Mouse (Mus musculus): ENCODE data around the gene Mrpl33. TPM values are rescaled to one million over a fixed set of nuclear protein-coding genes. Genes with fewer than 3 reads are reported as not detected.
A peak's percentile ranks its signal among the peaks of the same experiment; 100 is the strongest.

Mrpl33 gene
- polyA plus RNA-seq, 1 experiment, result 81.9 TPM

DNA sequence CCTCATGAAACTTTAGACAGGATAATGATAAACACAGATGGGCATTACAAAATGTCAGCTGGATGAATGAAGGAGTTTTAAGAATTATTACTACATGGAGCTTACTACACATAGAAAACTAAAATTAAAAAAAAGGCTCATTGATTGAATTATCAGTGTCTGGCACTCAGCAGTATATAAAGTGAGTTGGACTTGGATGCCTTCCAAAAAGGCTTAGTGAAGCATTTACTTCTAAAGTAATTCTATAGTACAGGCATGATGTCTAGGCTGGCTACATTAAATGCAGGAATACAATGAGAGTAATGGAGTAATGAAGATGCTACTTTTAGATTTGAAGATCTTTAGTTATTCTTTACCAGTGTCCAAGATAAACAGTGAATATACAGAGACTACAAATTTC, 96.5 kb downstream of the Mrpl33 start:
- Histone ChIP-seq H3K4me3 (replicated peaks; ENCODE audit: insufficient read depth, low read depth, low read length) (no peak overlapping the region), H3K4me1 (ENCODE audit: control insufficient read depth, insufficient read depth, low read length) (no peaks in the 10 kb centered on the region; the same call in 1 of the 2 replicates)
- TF ChIP-seq POLR2A (IDR thresholded peaks at IDR 0.05; ENCODE audit: borderline replicate concordance, insufficient read depth, low read length), result no peak
- no peak for TF ChIP-seq CTCF (IDR thresholded peaks at IDR 0.05; ENCODE audit: borderline replicate concordance, insufficient read depth, low read depth, low read length)

DNA sequence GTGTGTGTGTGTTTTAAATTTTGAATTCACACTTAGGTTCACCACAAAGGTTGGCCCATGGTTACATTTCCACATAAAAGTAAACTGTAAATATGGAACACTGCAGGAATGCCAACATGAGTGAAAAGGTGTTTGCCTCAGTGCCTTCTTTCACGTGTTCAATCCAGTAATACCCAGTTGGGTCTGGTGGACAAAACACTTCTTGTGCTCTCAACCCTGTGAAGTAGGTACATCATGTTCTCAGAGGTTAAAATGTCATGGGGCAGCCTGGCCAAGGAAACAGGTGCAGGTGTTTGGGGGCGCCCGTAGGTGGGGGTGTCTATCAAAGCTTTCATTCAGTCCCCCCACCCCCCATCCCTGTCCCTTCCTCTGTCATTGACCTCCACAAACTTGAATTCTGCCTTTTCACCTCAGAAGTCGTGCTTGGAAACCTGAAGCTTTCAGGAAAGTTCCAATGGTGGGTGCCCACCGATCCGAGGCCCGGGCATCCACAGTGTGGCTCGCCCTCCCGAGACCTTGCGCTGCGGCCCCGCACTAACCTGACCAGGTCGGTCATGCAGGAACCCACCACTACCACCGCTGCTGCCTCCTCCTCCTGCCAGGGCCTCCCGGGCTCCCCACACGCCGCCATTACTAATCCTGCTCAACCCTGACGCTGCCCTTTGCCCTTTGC, 100.4 kb downstream of the Mrpl33 start, which contains the start of gene Rbks:
TSS of gene Rbks (minus strand) at position 657 of the 673 bp plus-strand sequence.
- Histone ChIP-seq H3K27me3 (ENCODE audit: control insufficient read depth, insufficient read depth, low read length) (no peaks in the 10 kb centered on the region), H3K4me1 (ENCODE audit: control insufficient read depth, insufficient read depth, low read length) (peaks cover 2% of the 10 kb centered on the region; the same call in 1 of the 2 replicates), H3K27ac (ENCODE audit: insufficient read depth, low read length) (peak within 1 kb of the TSS; percentile 83), H3K4me3 (replicated peaks; ENCODE audit: insufficient read depth, low read depth, low read length) (peak within 1 kb of the TSS; percentile 66)
- 3% methylated on average over 18 of the region's 18 CpGs for WGBS
- DNase-seq, result no peak
- TF ChIP-seq POLR2A (IDR thresholded peaks at IDR 0.05; ENCODE audit: borderline replicate concordance, insufficient read depth, low read length) (no peak), CTCF (IDR thresholded peaks at IDR 0.05; ENCODE audit: borderline replicate concordance, insufficient read depth, low read depth, low read length) (no peak)

More for the DNA sequence above, 96.5 kb downstream of the Mrpl33 start:
- no peaks in the 10 kb centered on the region for H3K27me3 ChIP-seq (ENCODE audit: control insufficient read depth, insufficient read depth, low read length)
- DNase-seq, result no peak
- no peak overlapping the region for H3K27ac ChIP-seq (ENCODE audit: insufficient read depth, low read length)

DNA sequence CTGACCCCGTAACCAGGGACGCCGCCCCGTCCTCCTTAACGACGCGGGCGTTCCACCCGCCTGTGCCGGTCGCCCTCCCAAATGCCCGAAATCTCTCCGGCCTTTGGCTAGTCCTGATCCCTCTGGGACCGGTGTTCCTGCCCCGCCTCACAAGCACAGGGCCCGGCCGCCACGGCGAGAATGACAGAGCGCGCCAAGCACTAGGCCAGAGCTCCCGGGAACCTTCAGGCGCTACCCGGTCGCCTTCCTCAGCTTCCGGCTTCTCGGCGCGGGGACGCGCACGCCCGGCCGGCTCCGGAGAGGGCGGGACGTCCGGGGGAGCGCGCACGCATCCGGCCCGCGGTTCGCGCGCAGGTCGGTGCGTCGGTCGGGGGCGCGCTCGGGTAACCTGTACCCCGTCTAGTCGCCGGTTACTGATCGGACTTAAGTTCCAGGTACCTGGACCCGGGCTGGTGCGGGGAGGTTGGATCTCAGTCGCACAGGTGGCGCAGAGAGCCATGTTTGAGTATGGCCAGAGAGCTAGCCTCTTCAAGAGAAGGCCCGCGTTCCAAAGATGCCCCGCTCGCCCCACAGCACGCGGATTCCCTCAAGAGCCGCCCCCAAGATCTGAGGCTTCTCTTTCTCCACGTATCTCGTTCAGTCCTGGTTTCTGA, 101.0 kb downstream of the Mrpl33 start, which contains the start of gene Babam2:
TSS of gene Babam2 (plus strand) at position 41 of the 653 bp plus-strand sequence.
- TF ChIP-seq CTCF (IDR thresholded peaks at IDR 0.05; ENCODE audit: borderline replicate concordance, insufficient read depth, low read depth, low read length), result no peak
- TF ChIP-seq POLR2A (IDR thresholded peaks at IDR 0.05; ENCODE audit: borderline replicate concordance, insufficient read depth, low read length), result peak; percentile 79; the same call in 1 of the 2 replicates
- under 1% methylated on average over 71 of the region's 71 CpGs for WGBS
- peak within 1 kb of the TSS; percentile 66 for H3K4me3 ChIP-seq (replicated peaks; ENCODE audit: insufficient read depth, low read depth, low read length)
- peaks cover 2% of the 10 kb centered on the region; the same call in 1 of the 2 replicates for H3K4me1 ChIP-seq (ENCODE audit: control insufficient read depth, insufficient read depth, low read length)
- H3K27ac ChIP-seq (ENCODE audit: insufficient read depth, low read length), result peak within 1 kb of the TSS; percentile 83
- peak; percentile 94 for DNase-seq
- no peaks in the 10 kb centered on the region for H3K27me3 ChIP-seq (ENCODE audit: control insufficient read depth, insufficient read depth, low read length)

DNA sequence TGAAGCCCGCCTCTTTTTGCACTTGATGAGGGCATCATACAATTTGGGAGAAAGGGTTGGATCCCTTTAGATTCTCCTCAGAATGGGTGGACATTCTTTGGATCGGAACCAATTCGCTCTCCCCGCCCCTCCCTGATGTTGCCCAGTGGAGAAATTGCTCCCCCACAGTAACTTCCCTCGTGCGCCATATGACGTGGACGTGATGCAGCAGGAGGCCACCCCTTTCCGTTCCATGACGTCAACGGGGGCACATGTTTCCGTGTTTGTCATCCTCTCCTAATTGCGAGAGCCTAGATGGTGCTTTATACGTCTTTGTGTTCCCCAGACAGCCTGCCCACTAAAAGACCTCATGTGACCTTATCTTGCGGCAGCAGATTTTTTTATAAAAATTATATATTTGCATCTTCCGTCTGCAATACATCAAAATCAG, 101.6 kb downstream of the Mrpl33 start:
- peak; percentile 43; the same call in 1 of the 2 replicates for TF ChIP-seq POLR2A (IDR thresholded peaks at IDR 0.05; ENCODE audit: borderline replicate concordance, insufficient read depth, low read length)
- no peak for TF ChIP-seq CTCF (IDR thresholded peaks at IDR 0.05; ENCODE audit: borderline replicate concordance, insufficient read depth, low read depth, low read length)
- WGBS, result under 1% methylated on average over 16 of the region's 16 CpGs
- Histone ChIP-seq H3K27me3 (ENCODE audit: control insufficient read depth, insufficient read depth, low read length) (no peaks in the 10 kb centered on the region), H3K4me1 (ENCODE audit: control insufficient read depth, insufficient read depth, low read length) (peaks cover 2% of the 10 kb centered on the region; the same call in 1 of the 2 replicates), H3K4me3 (replicated peaks; ENCODE audit: insufficient read depth, low read depth, low read length) (peak overlapping the region; percentile 66), H3K27ac (ENCODE audit: insufficient read depth, low read length) (peak overlapping the region; percentile 83)
- DNase-seq, result peak; percentile 91 to 93

DNA sequence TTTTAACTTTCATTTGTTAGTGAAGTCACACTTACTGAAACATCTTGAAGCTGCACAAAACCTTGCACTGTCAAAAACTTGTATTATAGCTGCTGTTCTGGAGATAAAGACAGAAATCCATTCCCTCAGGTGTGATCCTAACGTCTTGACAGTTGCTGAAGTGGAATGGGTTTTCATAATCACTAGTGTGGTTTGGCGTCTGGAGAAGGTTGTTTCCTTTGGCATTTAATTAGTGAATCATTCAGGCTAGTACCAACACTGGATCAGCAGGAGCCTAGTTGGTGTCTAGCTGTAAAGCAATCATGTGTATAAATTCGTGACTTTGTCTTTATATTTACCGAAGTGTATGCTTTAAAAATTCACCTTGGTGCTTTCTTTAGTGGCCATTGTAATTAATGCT, 102.2 kb downstream of the Mrpl33 start:
- Histone ChIP-seq H3K27ac (ENCODE audit: insufficient read depth, low read length) (no peak overlapping the region), H3K27me3 (ENCODE audit: control insufficient read depth, insufficient read depth, low read length) (no peaks in the 10 kb centered on the region), H3K4me1 (ENCODE audit: control insufficient read depth, insufficient read depth, low read length) (peaks cover 2% of the 10 kb centered on the region; the same call in 1 of the 2 replicates), H3K4me3 (replicated peaks; ENCODE audit: insufficient read depth, low read depth, low read length) (no peak overlapping the region)
- 25% methylated on average over 4 of the region's 4 CpGs for WGBS
- no peak for TF ChIP-seq POLR2A (IDR thresholded peaks at IDR 0.05; ENCODE audit: borderline replicate concordance, insufficient read depth, low read length)
- TF ChIP-seq CTCF (IDR thresholded peaks at IDR 0.05; ENCODE audit: borderline replicate concordance, insufficient read depth, low read depth, low read length), result no peak
- DNase-seq, result peak in 1 of 2 experiments; percentile 15

DNA sequence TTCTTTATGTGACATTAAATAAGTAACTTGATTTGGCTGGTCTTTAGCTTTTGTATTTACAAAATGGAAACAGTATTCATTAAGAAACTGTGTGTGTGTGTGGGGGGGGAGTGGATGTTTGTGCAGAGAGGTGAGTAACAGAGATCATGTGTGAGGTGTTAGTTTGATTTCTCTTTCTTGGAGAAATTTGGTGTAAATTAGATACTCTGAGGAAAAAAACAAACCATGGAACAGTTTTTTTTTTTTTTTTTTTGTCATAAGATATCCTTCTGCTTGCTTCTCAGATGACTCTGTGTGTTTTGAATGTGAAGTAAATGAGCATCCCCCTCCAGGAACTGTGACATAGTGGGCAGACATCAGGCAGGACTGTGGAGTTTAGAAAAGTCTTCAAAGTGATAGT, 102.7 kb downstream of the Mrpl33 start:
- Histone ChIP-seq H3K27me3 (ENCODE audit: control insufficient read depth, insufficient read depth, low read length) (no peaks in the 10 kb centered on the region), H3K4me1 (ENCODE audit: control insufficient read depth, insufficient read depth, low read length) (peaks cover 2% of the 10 kb centered on the region; the same call in 1 of the 2 replicates), H3K27ac (ENCODE audit: insufficient read depth, low read length) (no peak overlapping the region), H3K4me3 (replicated peaks; ENCODE audit: insufficient read depth, low read depth, low read length) (no peak overlapping the region)
- TF ChIP-seq CTCF (IDR thresholded peaks at IDR 0.05; ENCODE audit: borderline replicate concordance, insufficient read depth, low read depth, low read length) (no peak), POLR2A (IDR thresholded peaks at IDR 0.05; ENCODE audit: borderline replicate concordance, insufficient read depth, low read length) (no peak)
- DNase-seq, result no peak

DNA sequence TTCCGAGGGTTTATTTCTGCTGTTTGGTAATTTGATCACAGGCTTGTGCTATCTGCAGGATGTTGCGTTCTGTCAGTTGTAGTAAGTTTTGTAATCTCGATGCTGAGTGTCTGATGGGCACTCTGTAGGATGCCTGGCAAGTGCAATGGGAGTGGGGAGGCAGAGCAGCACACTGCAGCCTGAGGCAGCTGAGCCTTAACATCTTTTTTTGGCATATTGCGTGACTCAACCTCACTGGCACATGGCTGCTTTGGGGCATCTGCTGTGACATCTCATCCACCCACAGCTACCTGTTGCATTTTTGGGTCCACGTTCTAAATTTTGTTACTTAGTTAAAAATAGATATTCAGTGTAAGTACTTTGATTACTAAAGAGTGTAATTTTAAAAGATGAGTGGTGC, 108.2 kb downstream of the Mrpl33 start:
- WGBS, result 48% methylated on average over 5 of the region's 5 CpGs
- no peaks in the 10 kb centered on the region for H3K4me1 ChIP-seq (ENCODE audit: control insufficient read depth, insufficient read depth, low read length)
- no peak overlapping the region for H3K4me3 ChIP-seq (replicated peaks; ENCODE audit: insufficient read depth, low read depth, low read length)
- DNase-seq, result peak in 1 of 2 experiments; percentile 15
- no peak for TF ChIP-seq POLR2A (IDR thresholded peaks at IDR 0.05; ENCODE audit: borderline replicate concordance, insufficient read depth, low read length)
- no peak for TF ChIP-seq CTCF (IDR thresholded peaks at IDR 0.05; ENCODE audit: borderline replicate concordance, insufficient read depth, low read depth, low read length)
- H3K27ac ChIP-seq (ENCODE audit: insufficient read depth, low read length), result no peak overlapping the region
- H3K27me3 ChIP-seq (ENCODE audit: control insufficient read depth, insufficient read depth, low read length), result no peaks in the 10 kb centered on the region
